Mouse (Mus musculus): ENCODE results near the gene Arl5b. TPM values are rescaled to one million over a fixed set of nuclear protein-coding genes. Genes with fewer than 3 reads are reported as not detected.

Arl5b gene
- polyA plus RNA-seq, 1 experiment from 2014 or later = 42.1 TPM

GRCm38 (mm10) chr2:15063815-15064214, 14.6 kb downstream of the Arl5b start:
- Histone ChIP-seq H3K4me2 (replicated peaks) (no peak overlapping the region), H3K4me1 (replicated peaks) (peaks cover 33% of the 10 kb centered on the region), H3K9ac (replicated peaks) (no peak overlapping the region), H3K27me3 (no peaks in the 10 kb centered on the region), H3K9me3 (no peaks in the 10 kb centered on the region), H3K27ac (no peak overlapping the region), H3K4me3 (replicated peaks) (no peak overlapping the region), H3K36me3 (peaks cover 8% of the 10 kb centered on the region)
- ATAC-seq = no peak
- WGBS = 84% methylated on average over 1 of the region's 1 CpGs

- no peaks in the 10 kb centered on the region for H3K27me3 ChIP-seq
- no peaks in the 10 kb centered on the region for H3K9me3 ChIP-seq
- peaks cover 26% of the 10 kb centered on the region for H3K4me1 ChIP-seq (replicated peaks)
- H3K27ac ChIP-seq = no peak overlapping the region
- H3K36me3 ChIP-seq = peaks cover 12% of the 10 kb centered on the region
- 71% methylated on average over 7 of the region's 7 CpGs for WGBS
- no peak for ATAC-seq
- no peak overlapping the region for H3K9ac ChIP-seq (replicated peaks)
- no peak overlapping the region for H3K4me3 ChIP-seq (replicated peaks)
- no peak overlapping the region for H3K4me2 ChIP-seq (replicated peaks)
Observed at GRCm38 (mm10) chr2:15064380-15065269, 15.4 kb downstream of the Arl5b start.

- peaks cover 26% of the 10 kb centered on the region for H3K4me1 ChIP-seq (replicated peaks)
- no peak for ATAC-seq
- H3K9me3 ChIP-seq = no peaks in the 10 kb centered on the region
- no peak overlapping the region for H3K4me2 ChIP-seq (replicated peaks)
- H3K9ac ChIP-seq (replicated peaks) = no peak overlapping the region
- 83% methylated on average over 2 of the region's 2 CpGs for WGBS
- H3K36me3 ChIP-seq = peaks cover 20% of the 10 kb centered on the region
- no peak overlapping the region for H3K4me3 ChIP-seq (replicated peaks)
- H3K27me3 ChIP-seq = no peaks in the 10 kb centered on the region
- H3K27ac ChIP-seq = no peak overlapping the region
Observed at GRCm38 (mm10) chr2:15065447-15065846, 16.3 kb downstream of the Arl5b start.

GRCm38 (mm10) chr2:15067091-15067490, 17.9 kb downstream of the Arl5b start:
- H3K27ac ChIP-seq = no peak overlapping the region
- H3K27me3 ChIP-seq = no peaks in the 10 kb centered on the region
- H3K4me3 ChIP-seq (replicated peaks) = no peak overlapping the region
- no peak for ATAC-seq
- WGBS = 74% methylated on average over 5 of the region's 5 CpGs
- H3K9me3 ChIP-seq = no peaks in the 10 kb centered on the region
- H3K36me3 ChIP-seq = peaks cover 27% of the 10 kb centered on the region
- no peak overlapping the region for H3K9ac ChIP-seq (replicated peaks)
- H3K4me1 ChIP-seq (replicated peaks) = peaks cover 22% of the 10 kb centered on the region
- H3K4me2 ChIP-seq (replicated peaks) = no peak overlapping the region

- H3K4me2 ChIP-seq (replicated peaks) = no peak overlapping the region
Observed at GRCm38 (mm10) chr2:15083702-15084101, 34.5 kb downstream of the Arl5b start.

GRCm38 (mm10) chr2:15087308-15087707, 38.1 kb downstream of the Arl5b start:
- H3K36me3 ChIP-seq = peaks cover 16% of the 10 kb centered on the region
- ATAC-seq = no peak
- no peaks in the 10 kb centered on the region for H3K27me3 ChIP-seq
- H3K27ac ChIP-seq = no peak overlapping the region
- H3K9me3 ChIP-seq = no peaks in the 10 kb centered on the region
- H3K4me3 ChIP-seq (replicated peaks) = no peak overlapping the region
- no peak overlapping the region for H3K4me2 ChIP-seq (replicated peaks)
- WGBS = 85% methylated on average over 1 of the region's 1 CpGs
- H3K9ac ChIP-seq (replicated peaks) = no peak overlapping the region
- no peaks in the 10 kb centered on the region for H3K4me1 ChIP-seq (replicated peaks)

More at GRCm38 (mm10) chr2:15083702-15084101, 34.5 kb downstream of the Arl5b start:
- Histone ChIP-seq H3K9ac (replicated peaks) (no peak overlapping the region), H3K27me3 (no peaks in the 10 kb centered on the region), H3K4me1 (replicated peaks) (no peaks in the 10 kb centered on the region), H3K4me3 (replicated peaks) (no peak overlapping the region), H3K27ac (no peak overlapping the region), H3K36me3 (peaks cover 43% of the 10 kb centered on the region), H3K9me3 (no peaks in the 10 kb centered on the region)
- WGBS = 98% methylated on average over 2 of the region's 2 CpGs
- ATAC-seq = no peak

GRCm38 (mm10) chr2:15096514-15097090, 47.4 kb downstream of the Arl5b start:
- H3K9ac ChIP-seq (replicated peaks) = no peak overlapping the region
- H3K9me3 ChIP-seq = no peaks in the 10 kb centered on the region
- no peak overlapping the region for H3K27ac ChIP-seq
- no peaks in the 10 kb centered on the region for H3K36me3 ChIP-seq
- no peaks in the 10 kb centered on the region for H3K27me3 ChIP-seq
- H3K4me1 ChIP-seq (replicated peaks) = no peaks in the 10 kb centered on the region
- no peak for ATAC-seq
- H3K4me3 ChIP-seq (replicated peaks) = no peak overlapping the region
- 68% methylated on average over 3 of the region's 3 CpGs for WGBS
- no peak overlapping the region for H3K4me2 ChIP-seq (replicated peaks)

GRCm38 (mm10) chr2:15104386-15104785, 55.2 kb downstream of the Arl5b start:
- Histone ChIP-seq H3K27ac (no peak overlapping the region), H3K36me3 (no peaks in the 10 kb centered on the region), H3K4me2 (replicated peaks) (no peak overlapping the region), H3K9ac (replicated peaks) (no peak overlapping the region), H3K4me1 (replicated peaks) (no peaks in the 10 kb centered on the region), H3K4me3 (replicated peaks) (no peak overlapping the region), H3K9me3 (no peaks in the 10 kb centered on the region), H3K27me3 (no peaks in the 10 kb centered on the region)
- ATAC-seq = no peak
- whole genome bisulfite sequencing = 77% methylated on average over 1 of the region's 1 CpGs

- no peaks in the 10 kb centered on the region for H3K4me1 ChIP-seq (replicated peaks)
- ATAC-seq = no peak
- H3K9ac ChIP-seq (replicated peaks) = no peak overlapping the region
- H3K36me3 ChIP-seq = no peaks in the 10 kb centered on the region
- no peaks in the 10 kb centered on the region for H3K9me3 ChIP-seq
- H3K27ac ChIP-seq = no peak overlapping the region
- no peak overlapping the region for H3K4me3 ChIP-seq (replicated peaks)
- no peaks in the 10 kb centered on the region for H3K27me3 ChIP-seq
- WGBS = 75% methylated on average over 2 of the region's 2 CpGs
- H3K4me2 ChIP-seq (replicated peaks) = no peak overlapping the region
Observed at GRCm38 (mm10) chr2:15111290-15111689, 62.1 kb downstream of the Arl5b start.

- Histone ChIP-seq H3K27ac (no peak overlapping the region), H3K4me3 (replicated peaks) (no peak overlapping the region), H3K4me1 (replicated peaks) (no peaks in the 10 kb centered on the region), H3K27me3 (no peaks in the 10 kb centered on the region), H3K9ac (replicated peaks) (no peak overlapping the region), H3K9me3 (no peaks in the 10 kb centered on the region), H3K36me3 (no peaks in the 10 kb centered on the region), H3K4me2 (replicated peaks) (no peak overlapping the region)
- no peak for ATAC-seq
- WGBS = 74% methylated on average over 1 of the region's 1 CpGs
Observed at GRCm38 (mm10) chr2:15111808-15112440, 62.7 kb downstream of the Arl5b start.

- Histone ChIP-seq H3K4me2 (replicated peaks) (no peak overlapping the region), H3K4me3 (replicated peaks) (no peak overlapping the region)
Observed at GRCm38 (mm10) chr2:15112741-15113140, 63.5 kb downstream of the Arl5b start.

GRCm38 (mm10) chr2:15121217-15121680, 72.1 kb downstream of the Arl5b start:
- Histone ChIP-seq H3K9ac (replicated peaks) (no peak overlapping the region), H3K27me3 (no peaks in the 10 kb centered on the region), H3K27ac (no peak overlapping the region), H3K4me1 (replicated peaks) (no peaks in the 10 kb centered on the region), H3K4me3 (replicated peaks) (no peak overlapping the region), H3K9me3 (no peaks in the 10 kb centered on the region), H3K4me2 (replicated peaks) (no peak overlapping the region), H3K36me3 (no peaks in the 10 kb centered on the region)
- WGBS = 97% methylated on average over 1 of the region's 1 CpGs
- no peak for ATAC-seq

More at GRCm38 (mm10) chr2:15112741-15113140, 63.5 kb downstream of the Arl5b start:
- no peak for ATAC-seq
- Histone ChIP-seq H3K9ac (replicated peaks) (no peak overlapping the region), H3K36me3 (no peaks in the 10 kb centered on the region), H3K27me3 (no peaks in the 10 kb centered on the region), H3K4me1 (replicated peaks) (no peaks in the 10 kb centered on the region), H3K9me3 (no peaks in the 10 kb centered on the region), H3K27ac (no peak overlapping the region)
- WGBS = 90% methylated on average over 6 of the region's 6 CpGs

All from midbrain, embryonic 13.5 days (tissue).